Mouse (Mus musculus) embryonic facial prominence, embryonic 12.5 days (tissue): ENCODE results near the gene Tmem109. TPM values are rescaled to one million over a fixed set of nuclear protein-coding genes. Genes with fewer than 3 reads are reported as not detected.

ENCODE experiments used
- ATAC-seq: fragments of 200-750 bp; cut with Nextera tagmentation; 2 replicates; pipeline ENCODE4 v1.8.0; 2017; ENCODE audit not compliant: insufficient number of reproducible peaks, insufficient read depth, low FRiP score, low TSS enrichment
- H3K27ac ChIP-seq: fragments of 300-500 bp; sonication (generic); 2 replicates; pipeline ENCODE4 v1.5.1; 2016; ENCODE audit warnings: mild to moderate bottlenecking
- H3K27me3 ChIP-seq: fragments of 300-500 bp; sonication (generic); 2 replicates; pipeline ENCODE4 v1.6.1; 2016; ENCODE audit warnings: mild to moderate bottlenecking, moderate library complexity
- H3K36me3 ChIP-seq: fragments of 300-500 bp; sonication (generic); 2 replicates; pipeline ENCODE4 v1.6.1; 2016; ENCODE audit warnings: mild to moderate bottlenecking
- H3K4me1 ChIP-seq: fragments of 300-500 bp; sonication (generic); 2 replicates; pipeline ENCODE4 v1.6.1; 2016
- H3K4me2 ChIP-seq: fragments of 300-500 bp; sonication (generic); replicated peaks from 2 replicates; pipeline ENCODE4 v1.6.1; 2016; ENCODE audit warnings: mild to moderate bottlenecking, moderate library complexity
- H3K4me3 ChIP-seq: fragments of 300-500 bp; sonication (generic); 2 replicates; pipeline ENCODE4 v1.5.1; 2016; ENCODE audit warnings: mild to moderate bottlenecking
- H3K9ac ChIP-seq: fragments of 300-500 bp; sonication (generic); 2 replicates; pipeline ENCODE4 v1.6.1; 2016; ENCODE audit warnings: mild to moderate bottlenecking, moderate library complexity
- H3K9me3 ChIP-seq: fragments of 300-500 bp; sonication (generic); 2 replicates; pipeline ENCODE4 v1.6.1; 2016; ENCODE audit warnings: mild to moderate bottlenecking, moderate library complexity
- WGBS: fragments of 180-500 bp; shearing (Covaris S2); methylation state at CpG from one replicate; pipeline ENCODE4 v1.1.7; 2016; 5-methylcytosine and 5-hydroxymethylcytosine counted together
- polyA plus RNA-seq: library from polyadenylated mRNA; unstranded; fragments of >200 nt; fragmentation: Nextera tagmentation; extraction: Ambion mirVana; gene quantifications from 2 replicates; pipeline ENCODE4 v1.2.1, GENCODE M21; 2016

The Tmem109 gene
- polyA plus RNA-seq, 1 experiment from 2014 or later = 73.2 TPM

- Histone ChIP-seq H3K9me3 (no peaks in the 10 kb centered on the region), H3K27me3 (no peaks in the 10 kb centered on the region), H3K4me1 (no peaks in the 10 kb centered on the region), H3K27ac (no peak overlapping the region), H3K36me3 (no peaks in the 10 kb centered on the region), H3K9ac (no peak overlapping the region), H3K4me2 (no peak overlapping the region), H3K4me3 (no peak overlapping the region)
- no peak for ATAC-seq
- 82% methylated on average over 3 of the region's 3 CpGs for WGBS
These were observed 48.2 kb downstream of the Tmem109 start for GRCm38 (mm10) chr19:10833611-10834010.

DNA sequence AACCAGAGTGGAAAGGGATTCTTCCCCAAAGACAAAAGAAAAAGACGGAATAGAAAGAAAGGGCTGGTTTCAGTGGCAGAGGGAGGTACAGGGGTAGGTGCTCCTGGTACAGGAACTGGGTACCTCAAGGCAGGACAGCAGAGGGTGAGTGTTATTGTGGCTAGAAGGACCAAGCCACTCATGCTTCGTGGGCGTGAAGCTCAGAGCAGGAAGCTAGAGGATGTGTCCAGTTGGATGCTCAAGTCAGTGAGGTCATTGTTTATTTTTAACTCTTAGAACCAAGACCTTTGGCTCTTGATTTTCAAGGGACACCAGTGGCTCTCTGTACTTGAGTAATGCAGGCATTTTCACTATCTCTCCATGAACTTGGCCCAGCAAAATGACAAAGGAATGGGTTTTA lies 49.8 kb downstream of the Tmem109 start:
- ATAC-seq = no peak
- Histone ChIP-seq H3K9me3 (no peaks in the 10 kb centered on the region), H3K27me3 (no peaks in the 10 kb centered on the region), H3K4me3 (no peak overlapping the region), H3K4me1 (no peaks in the 10 kb centered on the region), H3K27ac (no peak overlapping the region), H3K36me3 (no peaks in the 10 kb centered on the region), H3K4me2 (no peak overlapping the region), H3K9ac (no peak overlapping the region)
- 75% methylated on average over 3 of the region's 3 CpGs for WGBS

- Histone ChIP-seq H3K36me3 (no peaks in the 10 kb centered on the region), H3K27me3 (no peaks in the 10 kb centered on the region), H3K9me3 (no peaks in the 10 kb centered on the region), H3K27ac (no peak overlapping the region), H3K4me1 (no peaks in the 10 kb centered on the region), H3K9ac (no peak overlapping the region), H3K4me3 (no peak overlapping the region), H3K4me2 (no peak overlapping the region)
- WGBS = 10% methylated on average over 5 of the region's 5 CpGs
- no peak for ATAC-seq
These were observed 50.4 kb downstream of the Tmem109 start for GRCm38 (mm10) chr19:10831424-10831823.

- WGBS = 88% methylated on average over 16 of the region's 16 CpGs
- H3K4me1 ChIP-seq = no peaks in the 10 kb centered on the region
- no peak within 1 kb of the TSS for H3K9ac ChIP-seq
- H3K27ac ChIP-seq = no peak within 1 kb of the TSS
- H3K4me3 ChIP-seq = no peak within 1 kb of the TSS
- no peaks in the 10 kb centered on the region for H3K9me3 ChIP-seq
- no peaks in the 10 kb centered on the region for H3K27me3 ChIP-seq
- no peaks in the 10 kb centered on the region for H3K36me3 ChIP-seq
- no peak within 1 kb of the TSS for H3K4me2 ChIP-seq
- no peak for ATAC-seq
These were observed 52.2 kb downstream of the Tmem109 start, which contains the start of gene Cd6 for GRCm38 (mm10) chr19:10829436-10830175. Gene Cd6 (minus strand): TSS chr19:10830058.

DNA sequence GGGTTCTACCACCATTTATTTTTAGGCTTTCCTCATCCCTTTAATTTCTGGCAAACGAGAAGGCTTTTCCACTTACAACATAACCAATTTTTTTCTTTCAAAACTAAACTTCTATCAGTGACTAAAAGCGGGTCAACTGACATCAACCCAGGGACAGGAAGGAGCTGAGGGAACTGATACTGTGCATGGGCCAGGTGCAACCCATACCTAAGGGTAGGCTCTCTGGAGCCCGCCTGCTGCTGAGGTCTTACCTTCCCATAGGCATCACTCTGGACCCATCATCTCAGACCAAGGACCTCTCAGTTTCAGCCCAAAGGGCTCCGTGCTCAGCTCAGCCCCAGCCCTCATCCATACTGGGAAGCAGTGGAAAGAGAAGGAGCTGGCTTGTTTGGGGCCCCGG lies 53.5 kb downstream of the Tmem109 start:
- Histone ChIP-seq H3K4me2 (no peak overlapping the region), H3K27ac (no peak overlapping the region), H3K9me3 (no peaks in the 10 kb centered on the region), H3K27me3 (no peaks in the 10 kb centered on the region), H3K4me3 (no peak overlapping the region), H3K36me3 (no peaks in the 10 kb centered on the region), H3K4me1 (no peaks in the 10 kb centered on the region), H3K9ac (no peak overlapping the region)
- no peak for ATAC-seq
- 90% methylated on average over 5 of the region's 5 CpGs for WGBS

- no peaks in the 10 kb centered on the region; the same call in 1 of the 2 replicates for H3K27me3 ChIP-seq
- no peak overlapping the region for H3K4me2 ChIP-seq
- H3K9me3 ChIP-seq = no peaks in the 10 kb centered on the region
- H3K9ac ChIP-seq = no peak overlapping the region
- H3K36me3 ChIP-seq = no peaks in the 10 kb centered on the region
- 89% methylated on average over 7 of the region's 7 CpGs for WGBS
- no peak for ATAC-seq
- H3K4me1 ChIP-seq = no peaks in the 10 kb centered on the region
- H3K27ac ChIP-seq = no peak overlapping the region
- H3K4me3 ChIP-seq = no peak overlapping the region
These were observed 57.7 kb downstream of the Tmem109 start for GRCm38 (mm10) chr19:10824061-10824460.

- H3K27ac ChIP-seq = no peak overlapping the region
- no peak for ATAC-seq
- no peak overlapping the region for H3K9ac ChIP-seq
- H3K36me3 ChIP-seq = no peaks in the 10 kb centered on the region
- 94% methylated on average over 4 of the region's 4 CpGs for WGBS
- no peak overlapping the region for H3K4me3 ChIP-seq
- no peaks in the 10 kb centered on the region for H3K4me1 ChIP-seq
- H3K27me3 ChIP-seq = no peaks in the 10 kb centered on the region; the same call in 1 of the 2 replicates
- H3K4me2 ChIP-seq = no peak overlapping the region
- H3K9me3 ChIP-seq = no peaks in the 10 kb centered on the region
These were observed 59.3 kb downstream of the Tmem109 start for GRCm38 (mm10) chr19:10822534-10822933.

DNA sequence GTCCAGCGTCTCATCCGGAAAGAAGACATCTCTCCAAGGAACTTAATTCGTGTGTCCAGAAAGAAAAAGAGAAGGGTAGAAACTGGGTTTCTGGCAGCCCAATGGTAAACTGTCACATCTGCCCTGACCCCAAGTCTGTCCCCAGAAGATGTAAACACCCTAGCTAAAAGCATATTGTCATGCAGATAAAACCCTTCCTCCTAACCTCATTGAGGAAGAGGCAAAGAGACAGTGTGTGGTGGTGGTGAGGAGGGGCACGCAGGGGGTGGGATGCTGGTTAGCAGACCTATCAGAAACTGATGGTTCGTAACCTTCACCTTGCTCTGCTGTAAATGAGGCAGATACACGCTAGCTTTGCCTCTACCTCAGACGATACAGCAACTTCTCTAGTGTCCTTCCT lies 60.5 kb downstream of the Tmem109 start:
- 58% methylated on average over 7 of the region's 7 CpGs for WGBS
- no peak for ATAC-seq

More for the DNA sequence above, 60.5 kb downstream of the Tmem109 start:
- Histone ChIP-seq H3K4me1 (no peaks in the 10 kb centered on the region), H3K4me3 (no peak overlapping the region), H3K9me3 (no peaks in the 10 kb centered on the region), H3K27ac (no peak overlapping the region), H3K9ac (no peak overlapping the region), H3K36me3 (no peaks in the 10 kb centered on the region), H3K27me3 (no peaks in the 10 kb centered on the region; the same call in 1 of the 2 replicates), H3K4me2 (no peak overlapping the region)

Other genes with a start within 250 kb of the Tmem109 start
- gene Vwce, start 247.8 kb downstream of the Tmem109 start, polyA plus RNA-seq = 2.1 and 2.6 TPM in 2 replicates
- gene Pga5, start 203.9 kb downstream of the Tmem109 start, polyA plus RNA-seq = not detected in 2 replicates
- gene Vps37c, start 193.3 kb downstream of the Tmem109 start, polyA plus RNA-seq = 34.9 and 35.0 TPM in 2 replicates
- 0.22 and 0.27 TPM in 2 replicates for gene Cd5, start 143.0 kb downstream of the Tmem109 start, polyA plus RNA-seq
- gene Cd6, start 51.9 kb downstream of the Tmem109 start, polyA plus RNA-seq = 0.09 TPM in 1 of 2 replicates, not detected in the other
- 0.27 and 0.32 TPM in 2 replicates for gene Slc15a3, start 42.3 kb downstream of the Tmem109 start, polyA plus RNA-seq
- gene Tmem132a, start 12.1 kb downstream of the Tmem109 start, polyA plus RNA-seq = 130 and 135 TPM in 2 replicates
- gene Prpf19, start 13.2 kb upstream of the Tmem109 start, polyA plus RNA-seq = 41.5 and 42.1 TPM in 2 replicates
- 0.10 TPM in 1 of 2 replicates, not detected in the other for gene Zp1, start 38.6 kb upstream of the Tmem109 start, polyA plus RNA-seq
- 0.14 and 0.18 TPM in 2 replicates for gene Ptgdr2, start 55.2 kb upstream of the Tmem109 start, polyA plus RNA-seq
- 32.3 and 32.8 TPM in 2 replicates for gene Ccdc86, start 67.3 kb upstream of the Tmem109 start, polyA plus RNA-seq
- gene Ms4a10, start 92.7 kb upstream of the Tmem109 start, polyA plus RNA-seq = not detected in 2 replicates
- gene Ms4a15, start 111.2 kb upstream of the Tmem109 start, polyA plus RNA-seq = not detected in 2 replicates
- gene Ms4a18, start 136.0 kb upstream of the Tmem109 start, polyA plus RNA-seq = not detected in 2 replicates
- not detected in 2 replicates for gene Ms4a8a, start 199.1 kb upstream of the Tmem109 start, polyA plus RNA-seq
- not detected in 2 replicates for gene 1700017D01Rik, start 248.9 kb upstream of the Tmem109 start, polyA plus RNA-seq